Mouse (Mus musculus): Measurements from ENCODE around the gene Ate1.

DNA sequence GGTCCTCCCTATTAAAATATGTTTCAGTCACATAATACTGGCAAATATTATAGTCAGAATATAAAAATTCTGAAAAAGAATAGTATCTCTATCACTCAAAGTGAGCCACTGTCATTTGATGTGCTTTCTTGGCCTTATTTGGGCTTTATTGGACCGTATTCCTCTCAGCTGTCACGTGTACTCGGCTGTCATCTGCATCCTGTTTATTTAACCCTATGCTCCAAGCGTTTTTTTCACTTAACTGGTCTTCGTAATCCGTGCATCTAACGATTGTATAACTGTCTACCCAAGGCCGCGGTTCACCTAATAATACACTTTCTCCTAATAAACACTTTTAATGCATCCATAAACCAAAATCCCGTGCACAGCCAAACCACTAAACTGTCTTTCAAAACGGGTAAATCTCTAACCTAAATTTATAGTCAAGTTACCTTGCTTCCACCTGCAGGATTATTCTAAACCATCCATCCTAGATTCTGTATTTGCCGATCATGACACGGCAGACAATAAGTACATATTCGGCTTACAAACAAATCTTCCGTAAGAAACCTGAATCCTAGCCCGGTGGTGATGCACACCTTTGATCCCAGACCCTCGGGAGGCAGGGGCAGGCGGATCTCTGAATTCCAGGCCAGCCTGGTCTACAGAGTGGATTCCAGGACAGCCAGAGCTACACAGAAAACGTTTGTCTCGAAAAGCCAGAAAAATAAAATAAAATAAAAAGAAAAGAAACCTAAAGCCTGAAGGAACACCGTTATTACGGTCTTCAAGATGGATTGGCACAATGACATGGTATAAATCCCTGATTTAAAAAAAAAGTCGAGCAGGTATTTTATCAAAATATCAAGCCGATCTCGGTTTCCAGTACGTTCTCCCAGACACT is 1.7 kb downstream of the Ate1 start:
- TF ChIP-seq CHD2 (IDR thresholded peaks at IDR 0.05; ENCODE audit: low read depth, low read length) (no peak), MAFK (IDR thresholded peaks at IDR 0.05; ENCODE audit: insufficient read depth, low read depth, low read length) (no peak), ZC3H11A (IDR thresholded peaks at IDR 0.05; ENCODE audit: borderline replicate concordance, low read depth, low read length) (no peak), ZNF384 (IDR thresholded peaks at IDR 0.05; ENCODE audit: low read depth, low read length) (no peak)

Data from ES-E14 (cell line).